Mouse (Mus musculus) midbrain, postnatal 0 days (tissue): ENCODE results near the gene Vmn1r214. TPM values are rescaled to one million over a fixed set of nuclear protein-coding genes. Genes with fewer than 3 reads are reported as not detected.

Source experiments
- ATAC-seq: fragments of 200-750 bp; cut with Nextera tagmentation; 2 replicates; pipeline ENCODE4 v1.8.0; 2017; ENCODE audit warnings: moderate number of reproducible peaks, mild to moderate bottlenecking, moderate TSS enrichment, moderate library complexity; ENCODE audit not compliant: low FRiP score
- DNase-seq: peaks from one replicate; pipeline ENCODE4 v3.0.0-alpha.2; 2015; ENCODE audit warnings: low spot score
- H3K27ac ChIP-seq: fragments of 300-500 bp; sonication (generic); 2 replicates; pipeline ENCODE4 v1.5.1; 2014; ENCODE audit warnings: low read depth, mild to moderate bottlenecking, low read length, mixed read lengths
- H3K27me3 ChIP-seq: fragments of 300-500 bp; sonication (generic); 2 replicates; pipeline ENCODE4 v1.6.1; 2014; ENCODE audit warnings: low read length, control low read depth, mixed read lengths; ENCODE audit not compliant: insufficient read depth
- H3K36me3 ChIP-seq: fragments of 300-500 bp; sonication (generic); 2 replicates; pipeline ENCODE4 v1.6.1; 2014; ENCODE audit warnings: low read length, control low read depth, mixed read lengths; ENCODE audit not compliant: insufficient read depth
- H3K4me1 ChIP-seq: fragments of 300-500 bp; sonication (generic); 2 replicates; pipeline ENCODE4 v1.6.1; 2014; ENCODE audit warnings: mild to moderate bottlenecking, control low read depth, antibody characterized with exemption, low read length, mixed read lengths; ENCODE audit not compliant: insufficient read depth
- H3K4me2 ChIP-seq: fragments of 300-500 bp; sonication (generic); 2 replicates; pipeline ENCODE4 v1.6.1; 2014; ENCODE audit warnings: low read depth, mild to moderate bottlenecking, low read length, mixed read lengths; ENCODE audit not compliant: poor library complexity, severe bottlenecking
- H3K4me3 ChIP-seq: fragments of 300-500 bp; sonication (generic); 2 replicates; pipeline ENCODE4 v1.5.1; 2014; ENCODE audit warnings: low read depth, mild to moderate bottlenecking, low read length, moderate library complexity
- H3K9ac ChIP-seq: fragments of 300-500 bp; sonication (generic); replicated peaks from 2 replicates; pipeline ENCODE4 v1.6.1; 2014; ENCODE audit warnings: mild to moderate bottlenecking, low read length, moderate library complexity, mixed read lengths; ENCODE audit not compliant: poor library complexity, severe bottlenecking
- H3K9me3 ChIP-seq: fragments of 300-500 bp; sonication (generic); 2 replicates; pipeline ENCODE4 v1.6.1; 2016; ENCODE audit warnings: low read length, control low read depth
- CTCF ChIP-seq: IDR thresholded peaks from 2 replicates; pipeline ENCODE4 v1.5.1; 2016; ENCODE audit warnings: antibody characterized with exemption, mild to moderate bottlenecking
- WGBS: fragments of 180-500 bp; shearing (Covaris S2); extraction: QIAGEN DNeasy Blood & Tissue Kit; methylation state at CpG from one replicate; pipeline ENCODE4 v1.1.7; 2014; 5-methylcytosine and 5-hydroxymethylcytosine counted together
- polyA plus RNA-seq: library from polyadenylated mRNA; unstranded; fragments of >200 nt; fragmentation: Nextera tagmentation; extraction: Ambion mirVana; gene quantifications from 2 replicates; pipeline ENCODE4 v1.2.1, GENCODE M21; 2015
- total RNA-seq: library from RNA; depleted of rRNA; stranded (reverse); fragments of >200 nt; gene quantifications from 2 replicates; pipeline ENCODE4 v1.2.3, GENCODE M21; 2014; rRNA removed

Vmn1r214 gene
- total RNA-seq (not detected in 2 replicates), polyA plus RNA-seq (not detected in 2 replicates)

- no peaks in the 10 kb centered on the region for H3K36me3 ChIP-seq
- no peak within 1 kb of the TSS for H3K9ac ChIP-seq
- H3K27ac ChIP-seq = no peak within 1 kb of the TSS
- H3K27me3 ChIP-seq = no peaks in the 10 kb centered on the region
- no peak within 1 kb of the TSS for H3K4me3 ChIP-seq
- no peak within 1 kb of the TSS for H3K4me2 ChIP-seq
- WGBS = 89% methylated on average over 3 of the region's 3 CpGs
- TF ChIP-seq CTCF = no peak
- ATAC-seq = no peak
- no peaks in the 10 kb centered on the region for H3K9me3 ChIP-seq
- H3K4me1 ChIP-seq = no peaks in the 10 kb centered on the region
- no peak for DNase-seq
These were observed at the start of gene Vmn1r214 for GRCm38 (mm10) chr13:23030118-23030517. Gene Vmn1r214 (plus strand): TSS chr13:23030418.

GRCm38 (mm10) chr13:22990214-22990891 is 39.9 kb upstream of the Vmn1r214 start:
- ATAC-seq (no peak), DNase-seq (no peak)
- Histone ChIP-seq H3K4me2 (no peak overlapping the region), H3K9me3 (no peaks in the 10 kb centered on the region), H3K4me3 (no peak overlapping the region), H3K27ac (no peak overlapping the region), H3K36me3 (no peaks in the 10 kb centered on the region), H3K9ac (no peak overlapping the region), H3K4me1 (no peaks in the 10 kb centered on the region), H3K27me3 (no peaks in the 10 kb centered on the region)
- no peak for TF ChIP-seq CTCF
- 90% methylated on average over 11 of the region's 11 CpGs for WGBS

GRCm38 (mm10) chr13:22992178-22992700 is 38.0 kb upstream of the Vmn1r214 start:
- no peaks in the 10 kb centered on the region for H3K9me3 ChIP-seq
- no peaks in the 10 kb centered on the region for H3K36me3 ChIP-seq
- no peaks in the 10 kb centered on the region for H3K4me1 ChIP-seq
- no peak for ATAC-seq
- H3K27ac ChIP-seq = no peak overlapping the region
- H3K27me3 ChIP-seq = no peaks in the 10 kb centered on the region
- H3K9ac ChIP-seq = no peak overlapping the region
- DNase-seq = no peak
- 50% methylated on average over 1 of the region's 1 CpGs for whole genome bisulfite sequencing
- H3K4me2 ChIP-seq = no peak overlapping the region
- no peak for TF ChIP-seq CTCF
- H3K4me3 ChIP-seq = no peak overlapping the region

- Histone ChIP-seq H3K9ac (no peak overlapping the region), H3K9me3 (no peaks in the 10 kb centered on the region), H3K27me3 (no peaks in the 10 kb centered on the region), H3K4me2 (no peak overlapping the region), H3K27ac (no peak overlapping the region), H3K36me3 (no peaks in the 10 kb centered on the region), H3K4me3 (no peak overlapping the region), H3K4me1 (no peaks in the 10 kb centered on the region)
- WGBS = 49% methylated on average over 2 of the region's 2 CpGs
- TF ChIP-seq CTCF = no peak
- DNase-seq = no peak
- no peak for ATAC-seq
These were observed 37.5 kb upstream of the Vmn1r214 start for GRCm38 (mm10) chr13:22992721-22993120.

- Histone ChIP-seq H3K9me3 (no peaks in the 10 kb centered on the region), H3K27ac (no peak within 1 kb of the TSS), H3K4me1 (no peaks in the 10 kb centered on the region), H3K4me2 (no peak within 1 kb of the TSS), H3K36me3 (no peaks in the 10 kb centered on the region), H3K27me3 (no peaks in the 10 kb centered on the region), H3K4me3 (no peak within 1 kb of the TSS), H3K9ac (no peak within 1 kb of the TSS)
- WGBS = 54% methylated on average over 1 of the region's 1 CpGs
- no peak for TF ChIP-seq CTCF
- no peak for ATAC-seq
- no peak for DNase-seq
These were observed 22.9 kb upstream of the Vmn1r214 start, which contains the start of gene Vmn1r213 for GRCm38 (mm10) chr13:23007356-23007755. Gene Vmn1r213 (plus strand): TSS chr13:23007656.

- H3K4me1 ChIP-seq = no peaks in the 10 kb centered on the region
- DNase-seq = no peak
- no peaks in the 10 kb centered on the region for H3K9me3 ChIP-seq
- H3K9ac ChIP-seq = no peak overlapping the region
- H3K36me3 ChIP-seq = no peaks in the 10 kb centered on the region
- TF ChIP-seq CTCF = no peak
- H3K4me3 ChIP-seq = no peak overlapping the region
- no peak for ATAC-seq
- no peaks in the 10 kb centered on the region for H3K27me3 ChIP-seq
- H3K4me2 ChIP-seq = no peak overlapping the region
- H3K27ac ChIP-seq = no peak overlapping the region
These were observed 12.1 kb upstream of the Vmn1r214 start for GRCm38 (mm10) chr13:23018158-23018557.
